Mouse (Mus musculus) kidney, adult 2 months (tissue): ENCODE data around the gene Fam216a. TPM values are rescaled to one million over a fixed set of nuclear protein-coding genes. Genes with fewer than 3 reads are reported as not detected.
"Not testable (repeated sequence)": the region's sequence is repeated elsewhere in the genome, so short reads cannot be mapped to it uniquely, and the experiment has no call there.

ENCODE experiments used
- DNase-seq: peaks from one replicate; pipeline ENCODE4 v3.0.0; 2021
- H3K27ac ChIP-seq: fragments of 200-500 bp; 2 replicates; pipeline ENCODE4 v1.5.1; 2012; ENCODE audit warnings: low read depth, low read length, control low read depth, inconsistent platforms; ENCODE audit not compliant: insufficient read depth
- H3K27me3 ChIP-seq: fragments of 200-500 bp; replicated peaks from 2 replicates; pipeline ENCODE4 v1.6.1; 2012; ENCODE audit warnings: mild to moderate bottlenecking, moderate library complexity, low read length, inconsistent platforms; ENCODE audit not compliant: control insufficient read depth, insufficient read depth
- H3K36me3 ChIP-seq: fragments of 200-500 bp; 2 replicates; pipeline ENCODE4 v1.6.1; 2012; ENCODE audit warnings: mild to moderate bottlenecking, moderate library complexity, low read length, inconsistent platforms; ENCODE audit not compliant: control insufficient read depth, insufficient read depth
- H3K4me1 ChIP-seq: fragments of 200-500 bp; 2 replicates; pipeline ENCODE4 v1.6.1; 2011; ENCODE audit warnings: low read length; ENCODE audit not compliant: control insufficient read depth, insufficient read depth
- H3K4me3 ChIP-seq: fragments of 200-500 bp; 2 replicates; pipeline ENCODE4 v1.5.1; 2011; ENCODE audit warnings: mild to moderate bottlenecking, low read depth, low read length, control low read depth; ENCODE audit not compliant: insufficient read depth
- CTCF ChIP-seq: fragments of 200-500 bp; conservative IDR thresholded peaks from 2 replicates; pipeline ENCODE4 v1.5.1; 2011; ENCODE audit warnings: low read depth, mild to moderate bottlenecking, control low read depth, low read length, moderate library complexity, mixed read lengths; ENCODE audit not compliant: insufficient read depth, insufficient read length
- POLR2A ChIP-seq: fragments of 200-500 bp; IDR thresholded peaks from one replicate; pipeline ENCODE4 v1.6.1; 2011; ENCODE audit warnings: low read depth, low read length, control low read depth
- WGBS: fragments of 180-500 bp; shearing (Covaris S2); methylation state at CpG from one replicate; pipeline ENCODE4 v1.1.7; 2018; 5-methylcytosine and 5-hydroxymethylcytosine counted together
- polyA plus RNA-seq: library from polyadenylated mRNA; depleted of rRNA; stranded (reverse); fragments of >200 nt; gene quantifications from 2 replicates; pipeline ENCODE4 v1.2.3, GENCODE M21; 2012; rRNA removed

The Fam216a gene
- polyA plus RNA-seq, 1 experiment, result 20.8 TPM

- H3K27ac ChIP-seq, result peak overlapping the region; percentile 85
Observed at GRCm38 (mm10) chr5:122320205-122320781, 51.9 kb downstream of the Fam216a start.

GRCm38 (mm10) chr5:122319474-122320204 lies 52.5 kb downstream of the Fam216a start:
- H3K4me1 ChIP-seq, result peaks cover 24% of the 10 kb centered on the region
- no peaks in the 10 kb centered on the region for H3K27me3 ChIP-seq
- TF ChIP-seq CTCF (no peak), POLR2A (no peak)
- H3K4me3 ChIP-seq, result no peak overlapping the region
- peak overlapping the region; percentile 85 for H3K27ac ChIP-seq
- DNase-seq, result peak; percentile 57
- H3K36me3 ChIP-seq, result no peaks in the 10 kb centered on the region
- 47% methylated on average over 14 of the region's 14 CpGs for WGBS

More at GRCm38 (mm10) chr5:122320205-122320781, 51.9 kb downstream of the Fam216a start:
- H3K36me3 ChIP-seq, result no peaks in the 10 kb centered on the region
- TF ChIP-seq POLR2A (no peak), CTCF (no peak)
- WGBS, result 58% methylated on average over 12 of the region's 12 CpGs
- no peak for DNase-seq
- no peaks in the 10 kb centered on the region for H3K27me3 ChIP-seq
- H3K4me1 ChIP-seq, result peaks cover 20% of the 10 kb centered on the region
- H3K4me3 ChIP-seq, result no peak overlapping the region

GRCm38 (mm10) chr5:122318976-122319375 lies 53.2 kb downstream of the Fam216a start:
- H3K4me1 ChIP-seq, result peaks cover 27% of the 10 kb centered on the region
- peak; percentile 48 for DNase-seq
- H3K4me3 ChIP-seq, H3K36me3 ChIP-seq, H3K27me3 ChIP-seq: not testable (repeated sequence)
- peak overlapping the region; percentile 85 for H3K27ac ChIP-seq
- WGBS, result 62% methylated on average over 3 of the region's 3 CpGs

GRCm38 (mm10) chr5:122318100-122318499 lies 54.1 kb downstream of the Fam216a start:
- H3K36me3 ChIP-seq, result no peaks in the 10 kb centered on the region
- no peak overlapping the region for H3K4me3 ChIP-seq
- 73% methylated on average over 3 of the region's 3 CpGs for WGBS
- H3K27me3 ChIP-seq, result no peaks in the 10 kb centered on the region
- DNase-seq, result peak; percentile 48
- H3K4me1 ChIP-seq, result peaks cover 34% of the 10 kb centered on the region
- TF ChIP-seq POLR2A (no peak), CTCF (peak; percentile 59)
- H3K27ac ChIP-seq, result no peak overlapping the region

GRCm38 (mm10) chr5:122317329-122318045 lies 54.7 kb downstream of the Fam216a start:
- peak; percentile 75 for DNase-seq
- H3K27ac ChIP-seq, result no peak overlapping the region
- H3K4me3 ChIP-seq, result no peak overlapping the region
- 74% methylated on average over 11 of the region's 11 CpGs for WGBS
- no peaks in the 10 kb centered on the region for H3K36me3 ChIP-seq
- H3K27me3 ChIP-seq, result no peaks in the 10 kb centered on the region
- H3K4me1 ChIP-seq, result peaks cover 40% of the 10 kb centered on the region
- TF ChIP-seq CTCF (no peak), POLR2A (no peak)

GRCm38 (mm10) chr5:122314966-122315667 lies 57.0 kb downstream of the Fam216a start:
- peak; percentile 99 for DNase-seq
- WGBS, result 22% methylated on average over 20 of the region's 20 CpGs
- Histone ChIP-seq H3K27ac (peak overlapping the region; percentile 88), H3K4me3 (no peak overlapping the region), H3K36me3 (no peaks in the 10 kb centered on the region), H3K27me3 (no peaks in the 10 kb centered on the region), H3K4me1 (peaks cover 45% of the 10 kb centered on the region)
- TF ChIP-seq POLR2A (no peak), CTCF (peak; percentile 65)

Other genes starting within 250 kb of the Fam216a start
- gene Ccdc63, start 231.5 kb downstream of the Fam216a start, polyA plus RNA-seq, result 0.09 and 0.14 TPM in 2 replicates
- gene Ppp1cc, start 214.1 kb downstream of the Fam216a start, polyA plus RNA-seq, result 75.8 and 91.5 TPM in 2 replicates
- 6.4 and 13.1 TPM in 2 replicates for gene Hvcn1, start 165.6 kb downstream of the Fam216a start, polyA plus RNA-seq
- 18.2 and 23.2 TPM in 2 replicates for gene Tctn1, start 107.9 kb downstream of the Fam216a start, polyA plus RNA-seq
- gene Pptc7, start 88.0 kb downstream of the Fam216a start, polyA plus RNA-seq, result 28.8 and 31.7 TPM in 2 replicates
- 4.2 and 4.5 TPM in 2 replicates for gene Rad9b, start 18.1 kb downstream of the Fam216a start, polyA plus RNA-seq
- gene Vps29, start 18.0 kb downstream of the Fam216a start, polyA plus RNA-seq, result 111 and 133 TPM in 2 replicates
- gene Gpn3, start 488 bp downstream of the Fam216a start, polyA plus RNA-seq, result 28.2 and 28.8 TPM in 2 replicates
- 141 and 195 TPM in 2 replicates for gene Arpc3, start 19.5 kb upstream of the Fam216a start, polyA plus RNA-seq
- 30.3 and 33.5 TPM in 2 replicates for gene Anapc7, start 49.3 kb upstream of the Fam216a start, polyA plus RNA-seq
- gene Atp2a2, start 129.9 kb upstream of the Fam216a start, polyA plus RNA-seq, result 94.2 and 96.2 TPM in 2 replicates
- 2.0 and 3.4 TPM in 2 replicates for gene Ift81, start 242.2 kb upstream of the Fam216a start, polyA plus RNA-seq